Mouse (Mus musculus): Measurements from ENCODE around the gene Akr1b10. TPM values are rescaled to one million over a fixed set of nuclear protein-coding genes. Genes with fewer than 3 reads are reported as not detected.

The Akr1b10 gene
- total and polyA plus RNA-seq, 3 experiments = 8.7 to 17.4 TPM; not detected in 1

GRCm38 (mm10) chr6:34344935-34345334, 39.1 kb upstream of the Akr1b10 start:
- TF ChIP-seq RCOR1 (IDR thresholded peaks at IDR 0.05; ENCODE audit: low read depth, low read length) (no peak), SIN3A (IDR thresholded peaks at IDR 0.05; ENCODE audit: low read length) (no peak), ELF1 (IDR thresholded peaks at IDR 0.05; ENCODE audit: low read depth, low read length) (no peak), ZKSCAN1 (IDR thresholded peaks at IDR 0.05; ENCODE audit: low read depth, low read length) (no peak), MEF2A (IDR thresholded peaks at IDR 0.05; ENCODE audit: extremely low read depth, insufficient replicate concordance, low read depth, low read length, poor library complexity, severe bottlenecking) (no peak), GABPA (IDR thresholded peaks at IDR 0.05; ENCODE audit: low read depth, low read length) (no peak), HCFC1 (IDR thresholded peaks at IDR 0.05; ENCODE audit: low read depth, low read length) (no peak), SMC3 (IDR thresholded peaks at IDR 0.05; ENCODE audit: low read depth, low read length) (no peak), USF2 (IDR thresholded peaks at IDR 0.05; ENCODE audit: borderline replicate concordance in 1 of 2, insufficient read depth in 1 of 2, low read depth in 1 of 2, low read length in 2 of 2) (no peak), KAT2A (conservative IDR thresholded peaks at IDR 0.05; ENCODE audit: low read depth, low read length) (no peak), TBP (IDR thresholded peaks at IDR 0.05; ENCODE audit: low read depth, low read length) (no peak), POLR2AphosphoS5 (IDR thresholded peaks at IDR 0.05; ENCODE audit: borderline replicate concordance, low read depth, low read length) (no peak), CHD1 (IDR thresholded peaks at IDR 0.05; ENCODE audit: low read depth, low read length) (no peak), MAFK (IDR thresholded peaks at IDR 0.05; ENCODE audit: borderline replicate concordance, low read depth, low read length) (no peak), NELFE (IDR thresholded peaks at IDR 0.05; ENCODE audit: low read depth, low read length) (no peak), MYC (IDR thresholded peaks at IDR 0.05; ENCODE audit: low read depth, low read length) (no peak), JUND (IDR thresholded peaks at IDR 0.05; ENCODE audit: low read depth, low read length) (no peak)
- Histone ChIP-seq H3K9me3 (replicated peaks; ENCODE audit: insufficient read depth, low read length) (no peaks in the 10 kb centered on the region), H3K27ac (ENCODE audit: control insufficient read depth, low read depth, low read length) (no peak overlapping the region), H3K27me3 (ENCODE audit: control insufficient read depth in 1 of 2, insufficient read depth in 2 of 2, low read length in 2 of 2) (peaks cover 0 to 3% of the 10 kb centered on the region in 2 experiments; a peak in 2 of 4 replicates), H3K4me1 (ENCODE audit: control insufficient read depth in 1 of 2, insufficient read depth in 2 of 2, low read length in 2 of 2) (no peaks in the 10 kb centered on the region), H3K4me3 (ENCODE audit: control insufficient read depth in 1 of 2, insufficient read depth in 1 of 2, low read depth in 2 of 2, low read length in 2 of 2) (no peak overlapping the region), H3K36me3 (ENCODE audit: control insufficient read depth in 1 of 2, insufficient read depth in 2 of 2, low read length in 2 of 2) (no peaks in the 10 kb centered on the region), H3K9ac (ENCODE audit: control insufficient read depth, low read depth, low read length, poor library complexity, severe bottlenecking) (no peak overlapping the region), H3K79me2 (ENCODE audit: control insufficient read depth, insufficient read depth, low read length, poor library complexity) (no peaks in the 10 kb centered on the region)
- no peak for DNase-seq (ENCODE audit: low read depth, low spot score)

GRCm38 (mm10) chr6:34346096-34346898, 37.7 kb upstream of the Akr1b10 start:
- Histone ChIP-seq H3K79me2 (ENCODE audit: control insufficient read depth, insufficient read depth, low read length, poor library complexity) (no peaks in the 10 kb centered on the region), H3K9ac (ENCODE audit: control insufficient read depth, low read depth, low read length, poor library complexity, severe bottlenecking) (no peak overlapping the region), H3K9me3 (replicated peaks; ENCODE audit: insufficient read depth, low read length) (no peaks in the 10 kb centered on the region), H3K4me3 (ENCODE audit: control insufficient read depth in 1 of 2, insufficient read depth in 1 of 2, low read depth in 2 of 2, low read length in 2 of 2) (no peak overlapping the region), H3K36me3 (ENCODE audit: control insufficient read depth in 1 of 2, insufficient read depth in 2 of 2, low read length in 2 of 2) (no peaks in the 10 kb centered on the region), H3K27me3 (ENCODE audit: control insufficient read depth in 1 of 2, insufficient read depth in 2 of 2, low read length in 2 of 2) (peaks cover 0 to 3% of the 10 kb centered on the region in 2 experiments; a peak in 2 of 4 replicates), H3K4me1 (ENCODE audit: control insufficient read depth in 1 of 2, insufficient read depth in 2 of 2, low read length in 2 of 2) (no peaks in the 10 kb centered on the region), H3K27ac (ENCODE audit: control insufficient read depth, low read depth, low read length) (no peak overlapping the region)
- TF ChIP-seq RAD21 (IDR thresholded peaks at IDR 0.05; ENCODE audit: low read depth, low read length) (peak; percentile 74), ELF1 (IDR thresholded peaks at IDR 0.05; ENCODE audit: low read depth, low read length) (no peak), SMC3 (IDR thresholded peaks at IDR 0.05; ENCODE audit: low read depth, low read length) (peak; percentile 64), CTCF (IDR thresholded peaks at IDR 0.05 in 2 of 3, conservative IDR thresholded peaks at IDR 0.05 in 1 of 3; ENCODE audit: control insufficient read depth in 1 of 3, insufficient read depth in 1 of 3, low read depth in 2 of 3, low read length in 3 of 3, poor library complexity in 1 of 3, severe bottlenecking in 1 of 3) (peak; percentile 76 to 88 (median 78)), MAX (IDR thresholded peaks at IDR 0.05; ENCODE audit: low read length) (no peak), ZC3H11A (IDR thresholded peaks at IDR 0.05; ENCODE audit: low read depth, low read length) (peak; percentile 52), MAZ (IDR thresholded peaks at IDR 0.05; ENCODE audit: low read depth, low read length) (peak; percentile 43; the same call in 1 of the 2 replicates), KAT2A (conservative IDR thresholded peaks at IDR 0.05; ENCODE audit: low read depth, low read length) (no peak)
- DNase-seq (ENCODE audit: low read depth, low spot score) = peak; percentile 67

All from MEL (cell line).